Mouse (Mus musculus) intestine, embryonic 16.5 days (tissue): ENCODE results near the gene Trafd1. TPM values are rescaled to one million over a fixed set of nuclear protein-coding genes. Genes with fewer than 3 reads are reported as not detected.

Experiments
- ATAC-seq: fragments of 200-750 bp; cut with Nextera tagmentation; 2 replicates; pipeline ENCODE4 v1.8.0; 2017; ENCODE audit warnings: moderate TSS enrichment, moderate library complexity
- H3K27ac ChIP-seq: fragments of 300-500 bp; sonication (generic); 2 replicates; pipeline ENCODE4 v1.5.1; 2014; ENCODE audit warnings: mild to moderate bottlenecking, low read length
- H3K27me3 ChIP-seq: fragments of 300-500 bp; sonication (generic); replicated peaks from 2 replicates; pipeline ENCODE4 v1.6.1; 2014; ENCODE audit warnings: low read length, control low read depth, mixed read lengths; ENCODE audit not compliant: control insufficient read depth, insufficient read depth
- H3K36me3 ChIP-seq: fragments of 300-500 bp; sonication (generic); 2 replicates; pipeline ENCODE4 v1.6.1; 2014; ENCODE audit warnings: low read length, control low read depth; ENCODE audit not compliant: control insufficient read depth, insufficient read depth
- H3K4me1 ChIP-seq: fragments of 300-500 bp; sonication (generic); 2 replicates; pipeline ENCODE4 v1.6.1; 2014; ENCODE audit warnings: low read length, control low read depth, mixed read lengths; ENCODE audit not compliant: control insufficient read depth, insufficient read depth
- H3K4me2 ChIP-seq: fragments of 300-500 bp; sonication (generic); 2 replicates; pipeline ENCODE4 v1.6.1; 2014; ENCODE audit warnings: low read depth, low read length, control low read depth
- H3K4me3 ChIP-seq: fragments of 300-500 bp; sonication (generic); 2 replicates; pipeline ENCODE4 v1.5.1; 2014; ENCODE audit warnings: mild to moderate bottlenecking, low read length
- H3K9ac ChIP-seq: fragments of 300-500 bp; sonication (generic); 2 replicates; pipeline ENCODE4 v1.6.1; 2014; ENCODE audit warnings: low read depth, low read length
- H3K9me3 ChIP-seq: fragments of 300-500 bp; sonication (generic); 2 replicates; pipeline ENCODE4 v1.6.1; 2016; ENCODE audit warnings: low read length, control low read depth; ENCODE audit not compliant: control insufficient read depth
- WGBS: fragments of 180-500 bp; shearing (Covaris S2); extraction: QIAGEN DNeasy Blood & Tissue Kit; methylation state at CpG from one replicate; pipeline ENCODE4 v1.1.7; 2014; 5-methylcytosine and 5-hydroxymethylcytosine counted together
- polyA plus RNA-seq: library from polyadenylated mRNA; unstranded; fragments of >200 nt; fragmentation: Nextera tagmentation; extraction: Ambion mirVana; gene quantifications from 2 replicates; pipeline ENCODE4 v1.2.1, GENCODE M21; 2015

The Trafd1 gene
- polyA plus RNA-seq, 1 experiment from 2014 or later, result 57.2 TPM

GRCm38 (mm10) chr5:121367255-121367654 is 18.2 kb downstream of the Trafd1 start:
- peaks cover 37% of the 10 kb centered on the region for H3K36me3 ChIP-seq
- H3K4me1 ChIP-seq, result no peaks in the 10 kb centered on the region
- H3K27me3 ChIP-seq, result no peaks in the 10 kb centered on the region
- WGBS, result 88% methylated on average over 4 of the region's 4 CpGs
- no peak overlapping the region for H3K4me3 ChIP-seq
- ATAC-seq, result no peak
- no peak overlapping the region for H3K4me2 ChIP-seq
- no peaks in the 10 kb centered on the region for H3K9me3 ChIP-seq
- no peak overlapping the region for H3K27ac ChIP-seq
- no peak overlapping the region for H3K9ac ChIP-seq

GRCm38 (mm10) chr5:121366449-121367225 is 18.8 kb downstream of the Trafd1 start:
- no peak overlapping the region for H3K27ac ChIP-seq
- H3K36me3 ChIP-seq, result peaks cover 38% of the 10 kb centered on the region
- H3K9ac ChIP-seq, result no peak overlapping the region
- no peak overlapping the region for H3K4me2 ChIP-seq
- 83% methylated on average over 16 of the region's 16 CpGs for WGBS
- no peaks in the 10 kb centered on the region for H3K27me3 ChIP-seq
- no peak overlapping the region for H3K4me3 ChIP-seq
- no peaks in the 10 kb centered on the region for H3K9me3 ChIP-seq
- no peaks in the 10 kb centered on the region for H3K4me1 ChIP-seq
- ATAC-seq, result no peak

GRCm38 (mm10) chr5:121363441-121363840 is 22.0 kb downstream of the Trafd1 start:
- H3K4me1 ChIP-seq, result 0 out of 2 replicates have a peak, but pooled peaks cover 9% of the 10 kb centered on the region
- H3K9ac ChIP-seq, result no peak overlapping the region
- peaks cover 38% of the 10 kb centered on the region for H3K36me3 ChIP-seq
- ATAC-seq, result no peak
- H3K27ac ChIP-seq, result no peak overlapping the region
- WGBS, result 77% methylated on average over 7 of the region's 7 CpGs
- no peaks in the 10 kb centered on the region for H3K27me3 ChIP-seq
- no peaks in the 10 kb centered on the region for H3K9me3 ChIP-seq
- H3K4me3 ChIP-seq, result no peak overlapping the region
- no peak overlapping the region for H3K4me2 ChIP-seq

DNA sequence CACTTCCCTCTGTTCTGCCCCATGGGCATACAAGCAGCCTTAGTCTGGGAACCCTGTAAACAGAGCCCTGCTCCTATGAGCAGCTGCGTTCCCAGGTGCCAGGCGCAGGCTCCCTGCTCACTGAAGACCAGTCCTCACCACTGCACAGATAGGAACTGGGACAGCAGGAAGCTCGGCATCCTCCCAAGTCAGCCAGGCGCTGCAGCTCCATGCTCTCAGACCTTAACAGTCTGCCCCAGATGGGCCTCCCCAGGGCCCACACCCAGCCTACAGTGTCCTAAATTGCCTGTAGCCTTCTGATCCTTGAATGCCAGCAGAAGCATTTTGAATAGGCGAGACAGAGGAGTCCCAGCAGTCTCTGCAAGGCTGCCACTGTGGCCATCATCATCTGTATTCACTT is 23.7 kb downstream of the Trafd1 start:
- no peak overlapping the region for H3K4me2 ChIP-seq
- H3K36me3 ChIP-seq, result peaks cover 46% of the 10 kb centered on the region
- H3K27ac ChIP-seq, result no peak overlapping the region
- 82% methylated on average over 5 of the region's 5 CpGs for WGBS
- H3K4me1 ChIP-seq, result 0 out of 2 replicates have a peak, but pooled peaks cover 9% of the 10 kb centered on the region
- H3K4me3 ChIP-seq, result no peak overlapping the region
- H3K27me3 ChIP-seq, result no peaks in the 10 kb centered on the region
- no peak for ATAC-seq
- no peaks in the 10 kb centered on the region for H3K9me3 ChIP-seq
- H3K9ac ChIP-seq, result no peak overlapping the region

DNA sequence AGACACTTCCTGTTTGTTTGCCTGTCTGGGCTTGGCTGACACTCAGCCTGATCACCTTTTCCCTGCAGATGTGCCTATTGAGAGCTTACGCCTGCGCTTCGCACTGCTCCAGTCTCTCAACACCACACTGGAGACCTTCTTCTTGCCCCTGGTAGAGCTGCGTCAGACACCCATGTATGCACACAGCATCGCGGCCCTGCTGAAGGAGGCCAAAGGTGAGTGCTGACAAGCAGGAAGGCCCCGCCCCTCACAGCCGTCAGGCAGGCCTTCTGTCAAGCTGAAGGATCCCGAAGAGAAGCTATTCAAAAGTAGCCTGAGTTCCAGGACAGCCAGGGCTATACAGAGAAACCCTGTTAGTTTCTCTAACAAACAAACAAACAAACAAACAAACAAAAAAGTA is 26.2 kb downstream of the Trafd1 start:
- peak overlapping the region; percentile 40 for H3K27ac ChIP-seq
- H3K27me3 ChIP-seq, result no peaks in the 10 kb centered on the region
- peak; percentile 89 for ATAC-seq
- H3K4me3 ChIP-seq, result no peak overlapping the region
- H3K36me3 ChIP-seq, result peaks cover 34% of the 10 kb centered on the region
- no peak overlapping the region for H3K4me2 ChIP-seq
- H3K9ac ChIP-seq, result no peak overlapping the region
- no peaks in the 10 kb centered on the region for H3K9me3 ChIP-seq
- WGBS, result 55% methylated on average over 9 of the region's 9 CpGs
- 0 out of 2 replicates have a peak, but pooled peaks cover 9% of the 10 kb centered on the region for H3K4me1 ChIP-seq

DNA sequence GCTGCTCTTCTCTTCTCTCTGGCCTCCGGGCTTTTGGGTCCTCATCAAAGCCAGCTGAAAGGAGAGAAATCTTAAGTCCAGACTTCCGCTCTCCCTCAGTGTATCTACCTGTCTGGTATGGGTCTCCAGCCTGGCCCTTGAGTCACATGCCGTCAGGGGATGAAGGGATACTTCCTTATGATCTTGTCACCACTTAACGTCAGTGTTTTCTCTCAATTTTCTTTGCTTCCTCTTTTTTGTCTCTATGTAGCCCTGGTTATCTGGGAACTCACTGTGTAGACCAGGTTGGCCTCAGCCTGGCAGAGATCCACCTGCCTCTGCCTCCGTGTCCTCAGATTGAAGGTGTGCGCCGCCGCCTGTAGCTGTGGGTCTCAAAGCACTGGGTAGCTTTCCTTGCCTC is 41.4 kb downstream of the Trafd1 start:
- no peak overlapping the region for H3K9ac ChIP-seq
- H3K36me3 ChIP-seq, result peaks cover 14% of the 10 kb centered on the region
- WGBS, result 92% methylated on average over 8 of the region's 8 CpGs
- ATAC-seq, result no peak
- no peaks in the 10 kb centered on the region for H3K27me3 ChIP-seq
- no peaks in the 10 kb centered on the region for H3K9me3 ChIP-seq
- no peak overlapping the region for H3K27ac ChIP-seq
- no peaks in the 10 kb centered on the region for H3K4me1 ChIP-seq
- H3K4me3 ChIP-seq, result no peak overlapping the region
- H3K4me2 ChIP-seq, result no peak overlapping the region

DNA sequence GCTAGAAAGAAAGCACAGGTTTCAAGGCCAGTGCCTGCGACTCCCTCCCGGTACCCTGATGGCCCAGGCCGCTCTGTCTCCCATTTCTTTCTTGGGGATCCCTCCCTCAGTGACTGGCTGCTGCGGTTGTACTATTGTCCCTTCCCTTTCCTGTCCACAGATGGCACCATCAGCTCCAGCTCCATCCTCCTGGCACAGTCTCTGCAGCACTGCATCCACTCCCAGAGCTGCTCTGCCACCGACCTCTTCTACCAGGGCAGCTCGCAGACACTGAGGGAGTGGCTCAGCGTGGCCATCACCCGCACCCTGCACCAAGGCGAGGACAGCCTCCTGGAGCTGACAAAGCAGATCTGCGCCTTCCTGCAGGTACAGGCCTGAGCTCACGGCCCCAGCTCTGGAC is 42.9 kb downstream of the Trafd1 start:
- 89% methylated on average over 11 of the region's 11 CpGs for WGBS
- peaks cover 8% of the 10 kb centered on the region; the same call in 1 of the 2 replicates for H3K36me3 ChIP-seq
- no peak overlapping the region for H3K27ac ChIP-seq
- no peaks in the 10 kb centered on the region for H3K9me3 ChIP-seq
- no peak overlapping the region for H3K4me3 ChIP-seq
- no peaks in the 10 kb centered on the region for H3K4me1 ChIP-seq
- H3K9ac ChIP-seq, result no peak overlapping the region
- ATAC-seq, result no peak
- no peak overlapping the region for H3K4me2 ChIP-seq
- H3K27me3 ChIP-seq, result no peaks in the 10 kb centered on the region

DNA sequence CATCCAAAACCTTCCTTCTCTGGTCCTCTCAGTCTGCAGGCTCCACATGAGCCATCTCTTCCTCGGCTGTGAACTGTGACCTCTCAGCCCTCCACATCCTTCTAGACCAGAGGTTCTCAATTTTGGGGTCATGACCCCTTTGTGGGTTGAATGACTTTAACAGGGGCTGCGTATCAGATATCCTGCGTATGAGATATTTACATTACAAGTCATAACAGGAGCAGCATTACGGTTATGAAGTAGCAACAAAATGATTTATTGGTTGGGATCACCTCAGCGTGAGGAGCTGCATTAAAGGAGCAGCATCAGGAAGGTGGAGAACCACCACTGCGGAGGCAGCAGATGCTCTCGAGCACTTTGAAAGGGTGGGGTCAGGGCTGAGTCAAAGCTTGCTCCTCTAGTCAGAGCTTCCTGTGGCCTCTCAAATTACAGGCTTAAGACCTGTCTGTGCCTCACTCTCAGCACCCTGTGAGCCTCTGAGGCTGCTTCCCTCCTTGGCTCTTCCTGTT is 44.4 kb downstream of the Trafd1 start:
- Histone ChIP-seq H3K9me3 (no peaks in the 10 kb centered on the region), H3K36me3 (peaks cover 5% of the 10 kb centered on the region; the same call in 1 of the 2 replicates)
- WGBS, result 24% methylated on average over 7 of the region's 7 CpGs

DNA sequence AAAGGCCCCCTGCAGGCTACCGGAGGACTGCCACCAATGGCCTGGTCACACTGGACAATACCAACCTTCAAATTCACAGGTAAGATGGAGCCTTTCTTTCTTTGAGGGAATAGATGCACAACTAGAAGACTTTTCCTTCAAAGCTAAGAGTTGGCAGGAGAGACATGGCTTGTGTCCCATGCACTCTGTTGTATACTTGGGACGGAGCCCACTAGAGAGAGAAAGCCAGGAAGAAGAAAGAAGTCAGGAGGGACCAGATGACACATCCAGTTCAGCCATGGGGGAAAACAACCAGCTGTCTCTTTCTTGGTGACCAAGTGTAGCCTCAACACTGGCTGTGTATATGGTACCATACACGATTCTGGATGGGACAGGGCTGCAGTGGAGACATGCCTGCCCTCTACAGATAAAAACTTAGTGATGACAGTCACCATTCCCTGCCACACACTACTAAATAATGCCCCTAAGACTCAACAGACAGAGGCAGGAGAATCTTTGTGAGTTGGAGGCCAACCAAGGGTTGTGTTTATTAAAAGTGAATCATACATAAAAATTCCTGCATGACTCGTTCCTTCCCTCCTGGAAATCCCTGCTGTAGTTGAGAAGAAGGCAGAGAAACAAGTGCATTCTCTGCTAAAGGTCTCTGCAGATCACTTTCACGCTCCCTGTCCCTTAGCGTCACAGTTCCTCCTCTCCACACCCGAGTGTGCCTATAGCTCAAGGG is 45.8 kb downstream of the Trafd1 start:
- peaks cover 8% of the 10 kb centered on the region for H3K36me3 ChIP-seq

More for the DNA sequence above, 44.4 kb downstream of the Trafd1 start:
- Histone ChIP-seq H3K27ac (no peak overlapping the region), H3K27me3 (no peaks in the 10 kb centered on the region), H3K4me2 (no peak overlapping the region), H3K4me1 (no peaks in the 10 kb centered on the region), H3K9ac (no peak overlapping the region), H3K4me3 (no peak overlapping the region)
- peak; percentile 40; the same call in 1 of the 2 replicates for ATAC-seq

More for the DNA sequence above, 45.8 kb downstream of the Trafd1 start:
- Histone ChIP-seq H3K9me3 (no peaks in the 10 kb centered on the region), H3K4me2 (no peak overlapping the region), H3K27ac (no peak overlapping the region), H3K27me3 (no peaks in the 10 kb centered on the region), H3K4me1 (no peaks in the 10 kb centered on the region), H3K4me3 (no peak overlapping the region), H3K9ac (no peak overlapping the region)
- ATAC-seq, result no peak
- 85% methylated on average over 7 of the region's 7 CpGs for WGBS
